In the genomic region with DNA sequence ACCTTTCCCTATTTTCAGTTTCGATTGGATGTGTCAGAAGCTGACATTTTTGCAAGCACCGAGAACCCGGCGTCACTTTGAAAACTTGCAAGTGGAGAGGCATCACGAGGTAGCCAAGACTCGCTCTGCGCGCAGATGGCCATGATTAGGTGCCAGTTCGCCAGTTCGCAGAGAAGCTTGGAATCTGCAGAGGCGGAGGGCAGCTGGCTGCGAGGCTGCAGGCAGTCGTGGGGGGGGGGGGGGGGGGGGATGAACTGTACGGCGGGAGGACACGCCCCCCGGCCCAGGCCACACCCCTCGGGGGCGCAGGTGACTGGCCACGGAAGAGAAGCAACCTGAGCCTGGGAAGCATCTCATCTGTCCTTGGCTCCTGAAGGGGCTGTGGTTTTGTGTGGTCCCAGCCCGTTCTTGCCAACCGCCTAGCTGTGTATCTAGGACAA, we compare ENCODE assay signal across 9 mouse cellular contexts.
DNase-seq lines count a peak whose midpoint lies in the region; ATAC-seq and TF ChIP-seq lines count a peak whose summit lies in the region.
"Had no signal": no experiment of that assay in that cellular context is flagged by ENCODE, and none has a peak within 500 bp of the region (broad histone marks: within the 10 kb centered on the region; RNA-seq: fewer than 3 reads in every experiment).

No protein-coding gene starts in this region.

- peak overlapping the region; percentile 36 for H3K4me3 ChIP-seq in embryonic facial prominence, embryonic 13.5 days
- H3K4me3 ChIP-seq in intestine, postnatal 0 days (ENCODE audit: low read depth, low read length): peak overlapping the region; percentile 27
- H3K4me3 ChIP-seq in midbrain, embryonic 11.5 days (ENCODE audit: low read depth, low read length): no peak overlapping the region

- H3K36me3 ChIP-seq in embryonic facial prominence, embryonic 13.5 days: no peaks in the 10 kb centered on the region
- H3K36me3 ChIP-seq in intestine, postnatal 0 days (ENCODE audit: control insufficient read depth, insufficient read depth): no peaks in the 10 kb centered on the region
- no peaks in the 10 kb centered on the region for H3K36me3 ChIP-seq in midbrain, embryonic 11.5 days (ENCODE audit: control insufficient read depth, insufficient read depth, low read length)
- H3K36me3 ChIP-seq: G1E had no signal

- no peaks in the 10 kb centered on the region for H3K9me3 ChIP-seq in embryonic facial prominence, embryonic 13.5 days
- no peaks in the 10 kb centered on the region for H3K9me3 ChIP-seq in intestine, postnatal 0 days (ENCODE audit: control insufficient read depth)
- H3K9me3 ChIP-seq in midbrain, embryonic 11.5 days (ENCODE audit: control insufficient read depth, low read length): no peaks in the 10 kb centered on the region; the same call in 1 of the 2 replicates

- ATAC-seq in embryonic facial prominence, embryonic 13.5 days (ENCODE audit: insufficient number of reproducible peaks, insufficient read depth, low FRiP score, low TSS enrichment, low read depth): no peak
- no peak for ATAC-seq in intestine, postnatal 0 days
- no peak for ATAC-seq in midbrain, embryonic 11.5 days (ENCODE audit: low FRiP score)

- peak; percentile 10 for DNase-seq in gastrocnemius, postnatal 25 days
- no peak for DNase-seq in gastrocnemius, adult 8-10 months (ENCODE audit: low spot score in 2 of 2)
- peak; percentile 19 for DNase-seq in A20 (ENCODE audit: low read depth, low spot score)
- DNase-seq in midbrain, embryonic 11.5 days (ENCODE audit: low spot score, missing footprints): peak; percentile 85
- peak; percentile 6 to 12 for DNase-seq in thymus, postnatal 36 days
- DNase-seq in natural killer cell, adult 2 months (ENCODE audit: low spot score in 2 of 2): no peak

- H3K27ac ChIP-seq in embryonic facial prominence, embryonic 13.5 days: no peak overlapping the region
- H3K27ac ChIP-seq in intestine, postnatal 0 days (ENCODE audit: low read depth, low read length): no peak overlapping the region
- H3K27ac ChIP-seq in midbrain, embryonic 11.5 days (ENCODE audit: low read depth, low read length): no peak overlapping the region

- H3K4me1 ChIP-seq in embryonic facial prominence, embryonic 13.5 days: peaks cover 11% of the 10 kb centered on the region
- no peaks in the 10 kb centered on the region for H3K4me1 ChIP-seq in intestine, postnatal 0 days (replicated peaks; ENCODE audit: control insufficient read depth, insufficient read depth, low read length)
- H3K4me1 ChIP-seq in midbrain, embryonic 11.5 days (ENCODE audit: control insufficient read depth, insufficient read depth, low read length): no peaks in the 10 kb centered on the region

- peaks cover 17% of the 10 kb centered on the region; the same call in 1 of the 2 replicates for H3K27me3 ChIP-seq in embryonic facial prominence, embryonic 13.5 days
- peaks cover 6% of the 10 kb centered on the region; the same call in 1 of the 2 replicates for H3K27me3 ChIP-seq in intestine, postnatal 0 days (replicated peaks; ENCODE audit: control insufficient read depth, insufficient read depth, low read length)
- H3K27me3 ChIP-seq in midbrain, embryonic 11.5 days (ENCODE audit: control insufficient read depth, insufficient read depth, low read length): peaks cover 2% of the 10 kb centered on the region; the same call in 1 of the 2 replicates

- no peak for TF ChIP-seq CTCF in intestine, postnatal 0 days (IDR thresholded peaks at IDR 0.05; ENCODE audit: low read depth)

- H3K9ac ChIP-seq in embryonic facial prominence, embryonic 13.5 days: peak overlapping the region; percentile 59
- no peak overlapping the region for H3K9ac ChIP-seq in intestine, postnatal 0 days (ENCODE audit: low read depth, low read length)
- H3K9ac ChIP-seq in midbrain, embryonic 11.5 days (ENCODE audit: low read length): no peak overlapping the region

- peak overlapping the region; percentile 61 for H3K4me2 ChIP-seq in embryonic facial prominence, embryonic 13.5 days
- peak overlapping the region; percentile 55 for H3K4me2 ChIP-seq in intestine, postnatal 0 days (replicated peaks; ENCODE audit: low read depth)
- H3K4me2 ChIP-seq in midbrain, embryonic 11.5 days: peak overlapping the region; percentile 16

- 2% methylated on average over 21 of the region's 22 CpGs for WGBS in embryonic facial prominence, embryonic 13.5 days
- 8% methylated on average over 13 of the region's 22 CpGs for WGBS in intestine, postnatal 0 days
- WGBS in midbrain, embryonic 11.5 days: 8% methylated on average over 22 of the region's 22 CpGs

Comparison
In these comparisons a context has a peak if more than half of its experiments do, and no peak if none do; other contexts are left out.
1. DNase-seq: peak in gastrocnemius, postnatal 25 days (single experiment), A20 (single experiment), midbrain, embryonic 11.5 days (single experiment) and thymus, postnatal 36 days (2 of 2); none in gastrocnemius, adult 8-10 months (0 of 2) and natural killer cell, adult 2 months (0 of 2).
2. Peak in every context shown above with its lines, with median percentiles within 50 percentile points of each other: H3K4me2 ChIP-seq.